Mouse (Mus musculus) ES-E14 (cell line): ENCODE measurements at regions not wholly inside any gene's neighbourhood (a gene's known extent, or its start where the extent isn't known, plus 50 kb on each side); places are given as distances from the start of the nearest gene placed in this dataset.

Experiments
- HCFC1 ChIP-seq: IDR thresholded peaks from 2 replicates; pipeline ENCODE4 v1.6.1; 2012; ENCODE audit warnings: low read length, inconsistent platforms, borderline replicate concordance; ENCODE audit not compliant: insufficient read depth
- ZC3H11A ChIP-seq: IDR thresholded peaks from 2 replicates; pipeline ENCODE4 v1.6.1; 2012; ENCODE audit warnings: low read depth, mild to moderate bottlenecking, inconsistent platforms, low read length, borderline replicate concordance

DNA sequence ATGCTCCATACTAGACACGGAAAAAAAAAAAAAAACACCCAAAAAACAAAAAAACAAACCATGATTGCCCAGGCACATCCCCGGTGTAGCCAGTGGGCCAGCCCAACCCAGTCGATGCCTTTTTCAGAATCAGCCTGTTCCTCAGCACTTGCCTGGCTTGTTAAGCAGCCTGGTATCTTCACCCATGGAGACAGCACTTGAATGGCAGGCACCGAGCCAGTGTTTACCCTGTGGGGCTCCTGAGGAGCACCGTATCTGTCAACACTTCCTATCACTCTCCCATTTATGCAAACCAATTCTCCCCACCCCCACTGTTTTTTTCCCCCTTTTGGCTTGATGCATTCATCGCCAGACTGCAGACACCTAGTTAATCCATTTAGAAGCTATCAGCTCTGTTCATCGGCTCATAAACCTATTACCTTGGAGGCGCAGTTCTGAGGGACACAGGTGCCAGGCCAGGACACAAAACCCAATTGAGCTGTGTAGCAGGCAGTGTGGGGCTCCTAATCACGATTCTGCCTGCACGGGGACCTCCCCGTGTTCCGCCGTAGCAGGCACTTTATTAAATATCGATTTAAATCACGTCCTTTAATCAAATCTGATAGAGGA lies 537.8 kb downstream of the Ofcc1 start:
- TF ChIP-seq HCFC1 (no peak), ZC3H11A (no peak)
